Mouse (Mus musculus) liver, postnatal 0 days (tissue): ENCODE results near the gene Tgfbrap1.

Source experiments
- CTCF ChIP-seq: sonication (generic); IDR thresholded peaks from 2 replicates; pipeline ENCODE4 v1.5.1; 2016; ENCODE audit warnings: antibody characterized with exemption, low read depth
- EP300 ChIP-seq: IDR thresholded peaks from 2 replicates; pipeline ENCODE4 v1.6.1; 2016; ENCODE audit warnings: antibody characterized with exemption, low read depth, mild to moderate bottlenecking

DNA sequence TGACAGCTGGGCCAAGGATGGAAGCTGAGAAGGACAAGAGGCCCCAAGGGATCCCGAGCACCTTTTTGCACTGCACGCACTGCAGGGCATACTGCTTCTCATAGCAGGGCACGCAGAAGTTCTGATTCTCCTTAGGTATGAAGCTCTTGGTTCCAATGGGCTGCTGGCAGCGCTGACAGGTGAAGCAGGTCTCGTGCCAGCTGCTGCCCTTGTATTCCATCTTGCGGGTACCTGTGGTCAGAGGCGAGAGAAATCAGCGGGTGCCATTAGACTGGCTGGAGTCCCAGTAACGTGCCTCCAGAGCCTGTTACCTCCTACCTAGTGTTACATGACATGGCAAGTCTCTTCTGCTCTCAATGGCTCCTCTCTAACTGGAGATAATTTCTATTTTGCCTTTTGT, 33.2 kb upstream of the Tgfbrap1 start:
- TF ChIP-seq CTCF (no peak), EP300 (no peak)
